Mouse (Mus musculus): ENCODE data around the gene Swt1. TPM values are rescaled to one million over a fixed set of nuclear protein-coding genes. Genes with fewer than 3 reads are reported as not detected.
A peak's percentile ranks its signal among the peaks of the same experiment; 100 is the strongest.
"Not testable (repeated sequence)": the region's sequence is repeated elsewhere in the genome, so short reads cannot be mapped to it uniquely, and the experiment has no call there.

The Swt1 gene
- total RNA-seq, 2 experiments from 2014 or later = 8.6 to 9.0 TPM

- intact Hi-C loops (cut with DNase I) = no loop called here
- DNase-seq (ENCODE audit: low spot score in 2 of 2) = no peak
Measured at GRCm38 (mm10) chr1:151370573-151370972, 57.7 kb downstream of the Swt1 start.

GRCm38 (mm10) chr1:151368444-151368843 is 59.8 kb downstream of the Swt1 start:
- DNase-seq (ENCODE audit: low spot score in 2 of 2) = no peak
- intact Hi-C loops (cut with DNase I) = no loop called here

GRCm38 (mm10) chr1:151367721-151368324 is 60.4 kb downstream of the Swt1 start:
- no peak for DNase-seq (ENCODE audit: low spot score in 2 of 2)
- intact Hi-C loops (cut with DNase I) = no loop called here

DNA sequence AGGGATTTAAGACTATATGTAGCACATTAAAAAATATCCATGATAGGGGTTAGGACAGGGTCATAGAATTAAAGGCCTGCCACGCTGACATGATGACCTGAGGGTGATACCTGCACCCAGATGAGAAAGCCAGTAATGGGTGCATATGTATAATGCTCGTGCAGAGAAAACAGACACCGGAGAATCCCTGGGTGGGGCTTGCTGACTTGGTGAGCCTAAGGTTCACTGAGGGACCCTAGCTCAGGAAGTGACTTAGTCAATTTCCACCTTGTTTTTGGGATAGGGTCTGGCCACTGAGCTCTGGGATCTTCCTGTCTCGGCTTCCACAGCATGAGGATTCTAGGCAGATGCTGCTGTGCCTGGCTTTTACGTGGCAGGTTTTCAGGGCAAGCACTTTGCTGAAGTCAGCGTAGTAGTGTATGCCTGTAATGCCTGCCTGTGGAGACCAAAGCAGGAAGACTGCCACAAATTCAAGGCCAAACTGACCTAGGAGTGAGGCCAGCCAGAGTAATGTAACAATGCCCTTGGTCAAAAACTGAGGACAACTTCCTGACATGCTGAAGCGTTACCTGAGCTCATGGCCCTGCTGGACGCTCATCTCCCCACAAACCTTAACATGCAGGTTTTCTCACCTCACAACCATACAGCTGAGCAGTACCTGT is 61.2 kb downstream of the Swt1 start:
- no peak for DNase-seq (ENCODE audit: low spot score in 2 of 2)
- intact Hi-C loops (cut with DNase I) = no loop called here

- intact Hi-C loops (cut with DNase I) = loop anchor here (5.0 kb wide), 1 partner anchor 917 kb away; no protein-coding TSS in a partner anchor
- DNase-seq (ENCODE audit: low spot score in 2 of 2) = no peak
Measured at GRCm38 (mm10) chr1:151359374-151359773, 68.9 kb downstream of the Swt1 start.

GRCm38 (mm10) chr1:151355994-151356393 is 72.3 kb downstream of the Swt1 start:
- no peak for DNase-seq (ENCODE audit: low spot score in 2 of 2)
- intact Hi-C loops (cut with DNase I) = loop anchor here (5.0 kb wide), 1 partner anchor 914 kb away; no protein-coding TSS in a partner anchor

DNA sequence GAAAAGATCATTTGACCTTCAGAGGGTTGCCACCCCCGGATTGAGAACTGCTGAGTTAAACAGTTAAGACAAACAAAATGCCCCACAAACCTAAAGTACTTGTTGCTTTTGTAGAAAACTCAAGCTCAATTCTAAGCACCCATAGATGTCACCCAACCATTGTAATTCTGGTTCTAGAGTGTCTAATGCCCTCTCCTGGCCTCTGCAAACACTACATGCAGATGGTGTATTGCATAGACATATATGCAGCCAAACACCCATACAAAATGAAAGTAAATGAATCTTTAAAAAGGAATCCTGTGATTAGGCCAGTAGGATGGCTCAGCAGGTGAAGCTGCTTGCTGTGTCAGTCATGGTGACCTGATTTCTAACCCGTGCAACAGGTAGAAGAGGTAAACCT is 75.3 kb downstream of the Swt1 start:
- intact Hi-C loops (cut with DNase I) = loop anchor here (5.0 kb wide), 1 partner anchor 316 kb away; no protein-coding TSS in a partner anchor
- peak; percentile 31 to 53 for DNase-seq (ENCODE audit: low spot score in 2 of 2)

DNA sequence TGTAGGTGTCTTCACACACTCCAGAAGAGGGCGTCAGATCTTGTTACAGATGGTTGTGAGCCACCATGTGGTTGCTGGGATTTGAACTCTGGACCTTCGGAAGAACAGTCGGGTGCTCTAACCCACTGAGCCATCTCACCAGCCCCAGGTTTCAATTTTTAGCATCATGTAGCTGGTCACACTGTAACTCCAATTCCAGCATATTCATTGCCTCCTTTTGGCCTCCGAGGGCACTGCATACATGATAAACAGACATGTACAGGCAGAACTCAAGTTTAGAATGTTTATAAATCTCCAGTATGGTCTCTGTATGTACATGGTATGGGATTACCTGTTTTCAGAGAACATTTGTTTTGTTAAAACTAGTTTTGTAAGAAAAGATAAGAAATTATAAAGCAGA is 80.0 kb downstream of the Swt1 start:
- intact Hi-C loops (cut with DNase I) = loop anchor here (5.0 to 10.0 kb wide), 2 partner anchors 93 to 956 kb away; partner anchors contain the start of genes Odr4 and Tpr
- not testable (repeated sequence) for DNase-seq (ENCODE audit: low spot score in 2 of 2)

DNA sequence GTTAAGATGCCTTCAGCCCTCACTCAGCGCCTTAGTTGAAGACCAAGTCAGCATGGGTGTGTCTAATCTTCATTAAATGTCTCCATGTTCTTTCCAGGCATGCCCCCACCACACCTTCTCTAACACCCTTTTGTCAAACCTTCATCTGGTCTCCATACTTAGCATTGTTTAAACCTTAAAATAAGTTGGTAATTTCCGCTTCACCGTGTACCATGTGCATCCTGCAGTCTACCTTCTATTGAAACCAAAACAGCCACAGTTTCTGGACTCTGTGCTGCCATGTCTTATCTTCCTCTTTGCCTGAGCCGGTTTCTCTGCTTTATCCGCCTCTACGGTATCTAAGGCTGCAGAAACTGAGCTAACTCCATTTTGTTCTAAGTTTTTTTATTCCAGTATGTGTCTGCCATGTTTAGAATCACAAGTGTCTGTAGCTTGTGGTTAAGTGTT is 81.6 kb downstream of the Swt1 start:
- no peak for DNase-seq (ENCODE audit: low spot score in 2 of 2)
- intact Hi-C loops (cut with DNase I) = loop anchor here (5.0 to 10.0 kb wide), 2 partner anchors 92 to 954 kb away; partner anchors contain the start of genes Odr4 and Tpr

GRCm38 (mm10) chr1:151345863-151346195 is 82.4 kb downstream of the Swt1 start:
- no peak for DNase-seq (ENCODE audit: low spot score in 2 of 2)
- intact Hi-C loops (cut with DNase I) = loop anchor here (2.0 to 10.0 kb wide), 3 partner anchors 91 to 954 kb away; partner anchors contain the start of genes Odr4 and Tpr

GRCm38 (mm10) chr1:151345109-151345862 is 83.0 kb downstream of the Swt1 start:
- intact Hi-C loops (cut with DNase I) = loop anchor here (2.0 to 10.0 kb wide), 3 partner anchors 90 to 953 kb away; partner anchors contain the start of genes Odr4 and Tpr
- DNase-seq (ENCODE audit: low spot score in 2 of 2) = peak; percentile 96 to 97

DNA sequence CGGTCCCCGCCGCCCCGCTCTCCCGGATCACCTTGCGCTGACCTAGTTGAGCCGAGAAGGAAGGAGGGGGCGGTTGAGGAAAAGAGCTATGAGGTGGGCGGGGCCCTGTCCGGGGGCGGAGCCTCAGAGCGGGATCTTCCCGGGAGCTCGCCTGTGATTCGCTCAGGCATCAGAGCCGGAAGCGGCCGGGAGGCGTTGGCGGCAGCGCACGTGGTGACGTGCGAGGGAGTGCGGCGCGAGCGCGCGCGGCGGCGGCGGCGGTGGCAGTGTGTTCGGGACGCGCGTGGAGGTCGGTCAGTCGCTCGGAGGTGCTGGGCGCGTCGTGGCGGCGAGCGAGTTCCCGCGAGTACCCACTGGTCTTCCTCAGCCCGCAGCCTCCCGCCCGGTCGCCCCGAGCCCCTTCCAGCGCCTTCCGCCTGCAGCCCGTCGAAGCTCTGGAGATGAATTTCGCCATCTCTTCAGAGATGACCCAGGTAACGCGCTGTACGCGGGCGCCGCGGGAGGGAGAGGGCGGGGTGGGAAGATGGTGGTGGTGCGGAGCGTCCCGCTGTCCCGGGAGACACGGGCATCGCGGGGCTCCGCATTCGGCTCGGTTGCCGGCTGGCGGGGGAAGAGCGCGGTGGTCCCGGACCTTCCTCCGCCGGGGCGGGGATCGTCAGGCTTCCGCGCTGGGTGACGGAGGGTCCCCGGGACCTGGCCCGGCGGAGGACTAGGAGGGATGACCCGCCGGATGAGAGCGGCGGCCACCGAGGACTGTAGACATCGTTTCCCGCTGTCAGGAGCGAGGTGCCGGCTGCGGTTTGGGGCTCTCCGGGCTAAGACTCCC is 83.8 kb downstream of the Swt1 start, which contains the start of gene Ivns1abp:
Gene Ivns1abp (plus strand): TSS at position 195 of the 826 bp plus-strand sequence.
- intact Hi-C loops (cut with DNase I) = loop anchor here (2.0 to 10.0 kb wide), 3 partner anchors 90 to 952 kb away; partner anchors contain the start of genes Odr4 and Tpr
- DNase-seq (ENCODE audit: low spot score in 2 of 2) = peak; percentile 97 to 98

DNA sequence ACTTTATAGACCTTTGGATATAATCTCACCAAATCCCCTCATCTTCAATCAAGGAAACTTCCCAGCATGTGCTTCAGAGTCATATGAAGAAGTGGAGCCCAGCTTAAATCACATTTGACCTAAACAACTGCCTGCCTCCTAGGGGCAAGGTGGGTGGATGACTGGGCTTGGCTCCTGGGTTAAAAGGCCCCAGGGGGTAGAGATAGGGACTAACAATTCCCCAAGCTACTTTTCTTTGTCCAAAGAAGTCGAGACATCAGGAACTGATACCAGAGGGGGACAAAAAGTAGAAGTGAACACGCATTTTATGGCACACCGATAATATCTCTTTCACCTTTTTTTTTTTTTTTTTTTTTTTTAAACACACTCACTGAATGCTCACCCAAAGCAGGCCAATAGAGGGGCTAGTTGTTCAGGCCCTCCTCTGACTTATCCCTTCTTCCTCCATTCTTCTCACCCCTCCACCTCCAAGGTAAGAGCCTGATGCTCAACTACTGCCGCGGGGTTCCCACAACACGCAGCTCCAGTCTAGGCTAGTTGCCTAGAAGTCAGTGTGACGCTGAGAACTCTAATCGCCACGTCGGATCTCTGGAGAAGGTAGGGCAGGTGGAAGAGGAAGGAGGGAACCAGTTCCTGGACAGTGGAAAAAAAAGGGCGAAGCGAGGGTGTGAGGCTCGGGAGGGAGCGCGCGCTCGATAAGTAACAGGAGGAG is 84.5 kb downstream of the Swt1 start:
- no peak for DNase-seq (ENCODE audit: low spot score in 2 of 2)
- intact Hi-C loops (cut with DNase I) = loop anchor here (2.0 to 10.0 kb wide), 2 partner anchors 89 to 265 kb away; no protein-coding TSS in a partner anchor

- no peak for DNase-seq (ENCODE audit: low spot score in 2 of 2)
- intact Hi-C loops (cut with DNase I) = loop anchor here (10.0 kb wide), 1 partner anchor 88 kb away; no protein-coding TSS in a partner anchor
Measured at GRCm38 (mm10) chr1:151342968-151343367, 85.3 kb downstream of the Swt1 start.

DNA sequence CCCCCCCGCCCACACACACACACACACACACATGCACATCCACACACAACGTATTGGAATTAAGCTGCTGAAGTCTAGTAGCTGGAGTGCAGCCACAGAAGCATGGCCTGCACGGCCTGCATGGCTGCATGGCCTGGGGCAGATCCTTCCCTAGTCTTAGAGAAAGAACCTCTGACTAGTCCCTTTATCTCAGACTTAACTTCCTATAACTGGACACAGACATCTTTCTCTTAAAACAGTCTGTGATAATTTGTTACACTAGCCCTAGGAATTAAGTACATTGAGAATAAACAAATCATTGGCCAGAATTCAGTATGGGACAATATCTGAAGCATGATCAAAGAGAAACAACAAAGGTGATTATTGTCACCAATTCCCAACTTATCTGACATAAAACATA is 85.9 kb downstream of the Swt1 start:
- no peak for DNase-seq (ENCODE audit: low spot score in 2 of 2)
- intact Hi-C loops (cut with DNase I) = loop anchor here (10.0 kb wide), 1 partner anchor 88 kb away; no protein-coding TSS in a partner anchor

DNA sequence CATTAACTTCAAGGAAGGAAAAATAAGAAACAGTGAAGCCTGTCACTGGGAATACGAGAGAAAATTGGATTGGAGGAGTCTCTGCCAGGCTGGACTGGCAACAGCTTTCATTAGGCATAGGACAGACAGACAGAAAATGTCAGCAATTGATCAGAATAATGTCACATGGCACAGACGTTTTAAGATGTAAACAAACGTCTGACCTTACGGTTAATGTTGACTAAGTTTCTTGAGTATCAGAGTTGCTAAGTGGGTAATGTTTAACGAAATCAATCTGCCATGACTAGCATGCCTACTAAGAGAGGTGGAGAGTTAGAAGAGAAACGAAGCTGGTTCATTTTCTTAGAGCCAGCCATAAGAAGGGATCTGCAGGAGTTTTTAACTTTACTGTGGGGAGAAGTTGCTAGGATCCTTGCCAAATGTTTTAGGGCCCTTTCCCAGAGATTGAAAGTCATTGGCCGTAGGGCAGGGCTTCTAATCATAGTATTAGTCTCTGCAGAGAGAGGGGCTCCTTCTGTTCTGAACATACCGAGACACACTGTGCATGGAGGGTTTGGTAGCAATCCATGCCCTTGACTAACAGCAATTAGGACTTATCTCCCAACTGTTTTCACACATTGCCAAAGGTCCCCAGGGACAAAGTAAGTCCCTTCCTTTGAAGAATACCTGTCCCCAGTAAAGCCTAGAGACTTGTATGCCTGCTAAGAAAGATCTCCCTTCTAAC is 86.8 kb downstream of the Swt1 start:
- no peak for DNase-seq (ENCODE audit: low spot score in 2 of 2)
- intact Hi-C loops (cut with DNase I) = loop anchor here (10.0 kb wide), 1 partner anchor 87 kb away; no protein-coding TSS in a partner anchor

DNA sequence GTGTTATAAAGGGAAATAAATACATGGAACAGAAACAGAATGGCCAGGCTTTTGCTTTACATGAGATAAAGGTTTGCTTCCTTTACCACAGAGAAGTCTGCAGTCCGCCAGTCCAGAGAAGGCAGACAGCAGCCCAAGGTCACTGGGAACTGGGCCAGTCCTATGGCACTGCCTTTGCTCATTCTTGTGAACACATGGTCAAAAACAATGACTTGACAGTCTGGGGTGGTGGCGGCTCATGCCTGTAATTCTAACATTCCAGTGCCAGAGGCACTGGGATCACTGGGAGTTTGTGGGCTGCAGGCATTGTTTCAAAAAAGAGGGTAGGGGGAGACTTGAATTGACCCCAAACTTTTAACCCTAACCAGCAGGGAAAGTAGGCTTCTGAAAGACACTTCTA is 89.3 kb downstream of the Swt1 start:
- DNase-seq (ENCODE audit: low spot score in 2 of 2) = no peak

More for the DNA sequence above, 89.3 kb downstream of the Swt1 start:
- intact Hi-C loops (cut with DNase I) = no loop called here

Data from left cerebral cortex, postnatal 14 days (tissue).